Mouse (Mus musculus) neural tube, embryonic 12.5 days (tissue): ENCODE measurements around the gene Ccdc158. TPM values are rescaled to one million over a fixed set of nuclear protein-coding genes. Genes with fewer than 3 reads are reported as not detected.

Experiments
- polyA plus RNA-seq: library from polyadenylated mRNA; unstranded; fragments of >200 nt; fragmentation: Nextera tagmentation; extraction: Ambion mirVana; gene quantifications from 2 replicates; pipeline ENCODE4 v1.2.1, GENCODE M21; 2016

The Ccdc158 gene
- polyA plus RNA-seq, 1 experiment from 2014 or later = 0.71 TPM

Other genes with a start within 250 kb of the Ccdc158 start
- 50.4 and 53.6 TPM in 2 replicates for gene Nup54, start 240.1 kb downstream of the Ccdc158 start, polyA plus RNA-seq
- gene Scarb2, start 168.4 kb downstream of the Ccdc158 start, polyA plus RNA-seq = 16.1 and 17.8 TPM in 2 replicates
- not detected in 2 replicates for gene Fam47e, start 120.2 kb downstream of the Ccdc158 start, polyA plus RNA-seq
- gene Stbd1, start 72.2 kb downstream of the Ccdc158 start, polyA plus RNA-seq = 7.2 and 9.2 TPM in 2 replicates
- 4.7 and 6.2 TPM in 2 replicates for gene Shroom3, start 8.2 kb upstream of the Ccdc158 start, polyA plus RNA-seq